Mouse (Mus musculus) lung, adult 2 months (tissue): Measurements from ENCODE around the gene Olfr19. TPM values are rescaled to one million over a fixed set of nuclear protein-coding genes. Genes with fewer than 3 reads are reported as not detected.
"Not testable (repeated sequence)": the region's sequence is repeated elsewhere in the genome, so short reads cannot be mapped to it uniquely, and the experiment has no call there.

Experiments used
- DNase-seq: peaks from one replicate; pipeline ENCODE4 v3.0.0; 2022
- H3K4me1 ChIP-seq: fragments of 200-500 bp; 2 replicates; pipeline ENCODE4 v1.6.1; 2011; ENCODE audit warnings: low read length; ENCODE audit not compliant: control insufficient read depth, insufficient read depth
- H3K4me3 ChIP-seq: fragments of 200-500 bp; replicated peaks from 2 replicates; pipeline ENCODE3; 2011; ENCODE audit warnings: low read depth, mild to moderate bottlenecking, control low read depth, low read length; ENCODE audit errors: extremely low read depth
- CTCF ChIP-seq: fragments of 200-500 bp; IDR thresholded peaks from 2 replicates; pipeline ENCODE4 v1.5.1; 2011; ENCODE audit warnings: mild to moderate bottlenecking, low read length, control low read depth; ENCODE audit not compliant: insufficient read depth
- POLR2A ChIP-seq: fragments of 200-500 bp; IDR thresholded peaks from 2 replicates; pipeline ENCODE4 v1.6.1; 2011; ENCODE audit warnings: low read depth, mild to moderate bottlenecking, control low read depth, low read length, borderline replicate concordance; ENCODE audit errors: extremely low read depth
- WGBS: fragments of 180-500 bp; shearing (Covaris S2); methylation state at CpG from one replicate; pipeline ENCODE4 v1.1.7; 2018; 5-methylcytosine and 5-hydroxymethylcytosine counted together
- polyA plus RNA-seq: library from polyadenylated mRNA; depleted of rRNA; stranded (reverse); fragments of >200 nt; gene quantifications from 2 replicates; pipeline ENCODE4 v1.2.3, GENCODE M21; 2012; rRNA removed

Gene Olfr19
- not detected in 2 replicates for polyA plus RNA-seq

- H3K4me3 ChIP-seq, result no peak within 1 kb of the TSS
- TF ChIP-seq CTCF, result no peak
- no peak for TF ChIP-seq POLR2A
- no peak for DNase-seq
- no peaks in the 10 kb centered on the region for H3K4me1 ChIP-seq
- 50% methylated on average over 2 of the region's 2 CpGs for WGBS
Measured at GRCm38 (mm10) chr16:16676305-16676704, at the start of gene Olfr19. Gene Olfr19 (minus strand): TSS chr16:16676405.

GRCm38 (mm10) chr16:16684975-16685374 lies 8.8 kb upstream of the Olfr19 start:
- no peaks in the 10 kb centered on the region for H3K4me1 ChIP-seq
- WGBS, result 58% methylated on average over 3 of the region's 3 CpGs
- TF ChIP-seq POLR2A, result no peak
- no peak for TF ChIP-seq CTCF
- DNase-seq, result no peak
- no peak overlapping the region for H3K4me3 ChIP-seq

GRCm38 (mm10) chr16:16684053-16684452 lies 7.8 kb upstream of the Olfr19 start:
- H3K4me3 ChIP-seq, result no peak overlapping the region
- TF ChIP-seq POLR2A (no peak), CTCF (no peak)
- DNase-seq, result no peak
- WGBS, result 68% methylated on average over 2 of the region's 2 CpGs
- H3K4me1 ChIP-seq, result no peaks in the 10 kb centered on the region

- no peak for TF ChIP-seq CTCF
- no peak for TF ChIP-seq POLR2A
- 75% methylated on average over 4 of the region's 4 CpGs for WGBS
- H3K4me1 ChIP-seq, result no peaks in the 10 kb centered on the region
- no peak for DNase-seq
- H3K4me3 ChIP-seq, result no peak overlapping the region
Measured at GRCm38 (mm10) chr16:16664994-16665393, 11.2 kb downstream of the Olfr19 start.

- H3K4me3 ChIP-seq, H3K4me1 ChIP-seq, DNase-seq: not testable (repeated sequence)
Measured at GRCm38 (mm10) chr16:16664516-16664915, 11.7 kb downstream of the Olfr19 start.

GRCm38 (mm10) chr16:16645148-16645547 lies 31.1 kb downstream of the Olfr19 start:
- Histone ChIP-seq H3K4me3 (no peak overlapping the region), H3K4me1 (no peaks in the 10 kb centered on the region)
- WGBS, result 58% methylated on average over 1 of the region's 1 CpGs
- DNase-seq, result no peak
- TF ChIP-seq CTCF, result no peak
- TF ChIP-seq POLR2A, result no peak

- DNase-seq, result no peak
- H3K4me1 ChIP-seq, result no peaks in the 10 kb centered on the region
- TF ChIP-seq CTCF, result no peak
- no peak for TF ChIP-seq POLR2A
- H3K4me3 ChIP-seq, result no peak overlapping the region
Measured at GRCm38 (mm10) chr16:16633730-16634129, 42.5 kb downstream of the Olfr19 start.

Other genes starting within 250 kb of the Olfr19 start
- 1.8 and 2.2 TPM in 2 replicates for gene Fgd4, start 75.9 kb downstream of the Olfr19 start, polyA plus RNA-seq
- 5.7 and 5.8 TPM in 2 replicates for gene Spag6l, start 153.1 kb upstream of the Olfr19 start, polyA plus RNA-seq
- gene Igll1, start 187.6 kb upstream of the Olfr19 start, polyA plus RNA-seq, result 0.10 TPM in 1 of 2 replicates, not detected in the other
- gene Top3b, start 194.3 kb upstream of the Olfr19 start, polyA plus RNA-seq, result 57.2 and 74.8 TPM in 2 replicates
- gene Vpreb1, start 194.4 kb upstream of the Olfr19 start, polyA plus RNA-seq, result 5.9 and 7.2 TPM in 2 replicates
- gene Ppm1f, start 220.1 kb upstream of the Olfr19 start, polyA plus RNA-seq, result 40.4 and 46.2 TPM in 2 replicates